Mouse (Mus musculus) liver, embryonic 11.5 days (tissue): Measurements from ENCODE around the gene Prok1. TPM values are rescaled to one million over a fixed set of nuclear protein-coding genes. Genes with fewer than 3 reads are reported as not detected.

ENCODE experiments used
- ATAC-seq: fragments of 200-750 bp; cut with Nextera tagmentation; replicated peaks from 2 replicates; pipeline ENCODE4 v1.8.0; 2017; ENCODE audit warnings: moderate number of reproducible peaks, mild to moderate bottlenecking, moderate TSS enrichment, moderate library complexity; ENCODE audit not compliant: low FRiP score
- DNase-seq: peaks from one replicate; pipeline ENCODE4 v3.0.0-alpha.2; 2017; ENCODE audit warnings: low spot score
- H3K27ac ChIP-seq: fragments of 300-500 bp; sonication (generic); 2 replicates; pipeline ENCODE4 v1.5.1; 2014; ENCODE audit warnings: mild to moderate bottlenecking, low read depth, low read length, control low read depth
- H3K27me3 ChIP-seq: fragments of 300-500 bp; sonication (generic); replicated peaks from 2 replicates; pipeline ENCODE4 v1.6.1; 2014; ENCODE audit warnings: low read length, mixed read lengths; ENCODE audit not compliant: control insufficient read depth, insufficient read depth
- H3K36me3 ChIP-seq: fragments of 300-500 bp; sonication (generic); 2 replicates; pipeline ENCODE4 v1.6.1; 2014; ENCODE audit warnings: mild to moderate bottlenecking, low read length, moderate library complexity, mixed read lengths; ENCODE audit not compliant: control insufficient read depth, insufficient read depth
- H3K4me1 ChIP-seq: fragments of 300-500 bp; sonication (generic); replicated peaks from 2 replicates; pipeline ENCODE4 v1.6.1; 2014; ENCODE audit warnings: low read length, mixed read lengths; ENCODE audit not compliant: control insufficient read depth, insufficient read depth
- H3K4me2 ChIP-seq: fragments of 300-500 bp; sonication (generic); 2 replicates; pipeline ENCODE4 v1.6.1; 2014; ENCODE audit warnings: mild to moderate bottlenecking, control low read depth, moderate library complexity
- H3K4me3 ChIP-seq: fragments of 300-500 bp; sonication (generic); 2 replicates; pipeline ENCODE4 v1.5.1; 2014; ENCODE audit warnings: low read depth, low read length, control low read depth
- H3K9ac ChIP-seq: fragments of 300-500 bp; sonication (generic); 2 replicates; pipeline ENCODE4 v1.6.1; 2014; ENCODE audit warnings: low read depth, low read length, control low read depth
- H3K9me3 ChIP-seq: fragments of 300-500 bp; sonication (generic); 2 replicates; pipeline ENCODE4 v1.6.1; 2016; ENCODE audit warnings: low read length, inconsistent platforms, mixed read lengths; ENCODE audit not compliant: control insufficient read depth
- WGBS: fragments of 180-500 bp; shearing (Covaris S2); extraction: QIAGEN DNeasy Blood & Tissue Kit; methylation state at CpG from one replicate; pipeline ENCODE4 v1.1.7; 2014; 5-methylcytosine and 5-hydroxymethylcytosine counted together
- polyA plus RNA-seq: library from polyadenylated mRNA; unstranded; fragments of >200 nt; fragmentation: Nextera tagmentation; extraction: Ambion mirVana; gene quantifications from 2 replicates; pipeline ENCODE4 v1.2.1, GENCODE M21; 2014

Prok1 gene
- polyA plus RNA-seq, 1 experiment from 2014 or later: not detected

DNA sequence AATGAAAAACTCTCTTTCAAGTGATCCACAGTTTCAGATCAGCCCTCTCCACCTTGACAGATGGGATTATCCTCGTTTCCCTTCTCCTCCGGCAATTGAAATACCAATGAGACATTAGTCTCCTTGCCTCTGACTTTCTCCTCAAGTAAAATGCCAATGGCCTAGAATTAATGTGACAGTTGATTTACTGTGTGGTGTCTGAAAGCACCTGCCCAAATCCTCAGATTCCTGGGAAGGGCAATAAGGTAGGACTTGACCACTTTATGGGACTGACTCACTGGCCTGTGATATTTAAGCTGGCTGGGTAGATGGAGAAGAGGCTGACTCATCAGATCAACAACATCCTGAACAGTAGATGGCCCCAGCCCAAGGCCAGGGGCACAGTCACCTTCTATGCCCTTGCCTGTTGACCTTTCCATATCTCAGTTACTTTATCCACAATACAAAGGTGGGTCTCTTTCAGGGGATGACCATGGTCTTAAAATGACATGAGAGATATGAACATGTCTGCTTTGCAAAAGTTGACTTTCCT is 27.4 kb upstream of the Prok1 start:
- no peaks in the 10 kb centered on the region for H3K9me3 ChIP-seq

DNA sequence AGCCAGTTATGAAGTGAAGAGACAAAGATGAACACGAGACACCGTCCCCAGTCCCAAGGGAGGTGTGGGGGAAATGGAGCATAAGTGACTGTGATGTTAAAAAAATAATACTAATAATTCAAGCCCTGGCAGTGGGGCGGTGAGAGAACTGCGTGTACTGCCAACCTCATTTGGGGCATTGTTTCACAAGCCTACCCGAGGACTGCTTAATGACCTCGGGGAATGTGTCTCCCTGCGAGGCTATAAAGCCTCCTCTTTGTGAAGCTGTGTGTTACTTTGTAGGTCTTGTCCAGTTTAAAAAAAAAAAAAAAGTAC is 22.3 kb upstream of the Prok1 start:
- ATAC-seq: no peak
- WGBS: 69% methylated on average over 7 of the region's 7 CpGs
- H3K4me1 ChIP-seq: no peaks in the 10 kb centered on the region
- H3K4me3 ChIP-seq: no peak overlapping the region
- no peak overlapping the region for H3K27ac ChIP-seq
- DNase-seq: no peak
- no peak overlapping the region for H3K9ac ChIP-seq
- H3K4me2 ChIP-seq: no peak overlapping the region
- H3K36me3 ChIP-seq: no peaks in the 10 kb centered on the region
- H3K9me3 ChIP-seq: no peaks in the 10 kb centered on the region
- H3K27me3 ChIP-seq: no peaks in the 10 kb centered on the region

More for the DNA sequence above, 27.4 kb upstream of the Prok1 start:
- no peak overlapping the region for H3K4me2 ChIP-seq
- H3K4me1 ChIP-seq: no peaks in the 10 kb centered on the region
- H3K4me3 ChIP-seq: no peak overlapping the region
- no peak overlapping the region for H3K9ac ChIP-seq
- no peaks in the 10 kb centered on the region for H3K36me3 ChIP-seq
- H3K27ac ChIP-seq: no peak overlapping the region
- ATAC-seq: no peak
- H3K27me3 ChIP-seq: no peaks in the 10 kb centered on the region
- WGBS: 78% methylated on average over 2 of the region's 2 CpGs
- DNase-seq: no peak

DNA sequence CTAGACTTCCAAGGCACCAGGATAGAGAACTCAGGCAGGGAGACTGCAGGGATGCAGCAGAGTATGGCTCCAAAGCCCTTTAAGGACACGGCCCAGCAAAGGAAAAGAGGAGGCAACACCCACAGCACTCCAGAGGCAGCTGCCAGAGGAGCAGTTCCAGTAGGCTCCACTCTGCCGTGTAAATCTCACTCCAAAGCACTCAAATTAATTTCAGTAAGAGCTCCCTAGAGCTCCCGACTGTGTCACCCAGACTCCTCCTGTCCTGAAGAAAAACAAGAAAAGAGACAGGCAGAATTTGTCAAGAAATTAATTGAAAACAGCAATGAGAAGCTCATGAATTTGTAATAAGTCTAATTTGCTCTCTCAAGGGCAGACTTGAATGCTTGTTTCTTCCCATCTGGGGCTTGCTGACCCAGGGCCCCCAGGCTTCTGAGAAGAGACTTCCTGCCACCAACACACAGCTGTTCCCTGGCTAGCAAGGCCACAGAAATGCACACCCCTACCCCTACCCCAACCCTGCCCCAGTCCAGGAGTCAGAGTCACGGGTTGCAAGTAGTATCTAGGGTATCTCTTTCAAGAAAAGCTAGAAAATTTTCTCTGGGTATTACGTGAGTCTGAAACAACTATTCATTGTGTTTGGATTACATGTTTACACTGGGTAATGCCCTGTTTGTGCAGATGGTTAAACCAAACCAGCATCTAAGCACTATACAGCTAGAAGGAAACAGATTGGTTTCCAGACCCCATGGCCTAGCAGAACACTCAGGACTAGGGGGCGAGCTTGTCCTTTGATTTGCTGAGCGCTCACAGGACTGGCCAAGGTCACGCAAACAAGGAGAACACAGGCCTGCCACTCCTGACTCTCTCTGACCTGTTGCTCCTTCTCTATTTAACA is 21.7 kb upstream of the Prok1 start:
- H3K27ac ChIP-seq: no peak overlapping the region
- H3K4me3 ChIP-seq: no peak overlapping the region
- H3K4me2 ChIP-seq: no peak overlapping the region
- WGBS: 55% methylated on average over 8 of the region's 8 CpGs
- no peak overlapping the region for H3K9ac ChIP-seq
- DNase-seq (no peak), ATAC-seq (no peak)
- H3K27me3 ChIP-seq: no peaks in the 10 kb centered on the region
- H3K4me1 ChIP-seq: no peaks in the 10 kb centered on the region
- no peaks in the 10 kb centered on the region for H3K36me3 ChIP-seq
- H3K9me3 ChIP-seq: no peaks in the 10 kb centered on the region

DNA sequence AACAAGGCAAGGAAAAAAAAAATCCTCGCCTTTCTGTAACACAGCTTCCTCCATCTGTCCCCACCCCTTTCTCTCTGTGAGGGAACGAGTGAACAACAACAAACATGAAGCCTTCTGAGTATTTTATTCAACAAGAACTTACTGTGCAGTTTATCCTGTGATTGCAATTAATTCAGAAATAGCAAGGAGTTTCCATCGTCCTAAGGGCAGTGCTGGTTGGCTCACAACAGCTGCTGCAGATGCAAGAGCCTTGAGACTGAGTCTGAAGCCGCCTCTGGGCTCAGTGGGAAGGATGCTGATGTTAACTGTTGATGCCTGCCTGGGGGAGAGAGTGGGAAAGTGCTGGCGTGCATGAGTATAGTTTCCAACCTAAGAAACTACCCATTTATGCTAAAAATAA is 18.4 kb upstream of the Prok1 start:
- Histone ChIP-seq H3K9me3 (no peaks in the 10 kb centered on the region), H3K36me3 (no peaks in the 10 kb centered on the region), H3K4me1 (no peaks in the 10 kb centered on the region), H3K4me3 (no peak overlapping the region), H3K4me2 (no peak overlapping the region), H3K9ac (no peak overlapping the region), H3K27ac (no peak overlapping the region), H3K27me3 (no peaks in the 10 kb centered on the region)
- DNase-seq (no peak), ATAC-seq (no peak)
- WGBS: 64% methylated on average over 5 of the region's 5 CpGs

DNA sequence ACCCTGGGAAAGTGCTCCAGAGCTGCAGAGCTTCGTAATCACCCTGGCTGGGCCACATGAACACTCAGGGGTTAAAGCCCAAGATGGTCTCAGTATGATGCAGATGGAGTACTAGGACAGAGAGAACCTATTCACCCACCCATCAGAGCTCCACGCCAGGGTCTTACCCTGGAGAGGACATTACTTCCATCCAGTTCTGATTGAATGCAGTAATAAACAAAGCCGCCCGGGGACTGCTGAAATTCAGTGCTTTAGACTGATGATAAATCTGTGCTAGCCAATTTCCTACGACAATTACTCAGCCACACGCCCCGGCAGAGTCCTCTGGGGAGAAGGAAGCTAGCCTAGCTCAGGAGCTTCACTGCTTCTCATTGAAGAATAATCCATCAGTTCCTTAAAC is 17.2 kb upstream of the Prok1 start:
- Histone ChIP-seq H3K4me3 (no peak overlapping the region), H3K9me3 (no peaks in the 10 kb centered on the region), H3K4me2 (no peak overlapping the region), H3K36me3 (no peaks in the 10 kb centered on the region), H3K4me1 (no peaks in the 10 kb centered on the region), H3K27ac (no peak overlapping the region), H3K9ac (no peak overlapping the region), H3K27me3 (no peaks in the 10 kb centered on the region)
- 69% methylated on average over 7 of the region's 7 CpGs for WGBS
- ATAC-seq: no peak
- no peak for DNase-seq

DNA sequence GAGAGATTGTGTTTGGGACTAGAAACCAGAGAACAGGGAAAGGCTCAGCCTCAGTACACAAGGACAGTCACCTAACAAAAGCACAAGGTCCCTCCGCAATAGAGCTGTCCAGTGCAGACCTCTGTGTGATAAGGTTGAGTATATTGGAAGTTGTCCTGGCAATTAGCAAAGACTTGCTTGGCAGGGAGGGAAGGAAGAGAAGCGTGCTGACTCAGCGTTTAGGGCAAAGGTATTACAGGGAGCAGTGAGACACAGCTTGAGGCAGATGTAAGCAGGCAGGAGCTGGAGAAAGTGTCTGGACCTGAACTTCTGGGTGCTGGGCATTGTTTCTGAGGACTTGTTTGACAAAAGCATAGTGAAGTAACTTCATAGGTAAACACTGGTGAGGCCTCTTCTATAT is 16.5 kb upstream of the Prok1 start:
- no peak overlapping the region for H3K4me2 ChIP-seq

DNA sequence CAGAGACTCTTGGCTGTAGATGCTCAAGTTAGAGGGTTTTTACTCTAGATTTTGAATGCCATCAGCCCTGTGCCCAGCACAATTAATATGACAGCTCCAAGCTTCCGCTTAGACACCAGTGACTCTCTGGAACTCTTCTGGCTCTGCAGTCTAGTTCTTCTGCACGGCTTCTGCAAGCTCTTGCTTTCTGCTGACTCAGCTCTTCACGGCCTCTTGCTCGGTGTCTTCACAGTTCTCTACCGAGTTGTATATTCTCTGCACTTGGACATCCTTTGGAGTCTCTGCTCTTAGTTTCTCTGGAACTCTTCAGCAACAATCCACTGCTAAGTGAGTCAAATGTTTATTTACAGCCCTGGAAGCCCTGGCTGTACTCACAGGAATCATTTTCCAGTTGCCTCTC is 14.4 kb upstream of the Prok1 start:
- no peaks in the 10 kb centered on the region; the same call in 1 of the 2 replicates for H3K27me3 ChIP-seq
- no peak overlapping the region for H3K9ac ChIP-seq
- no peak overlapping the region for H3K4me2 ChIP-seq
- 73% methylated on average over 5 of the region's 5 CpGs for WGBS
- no peaks in the 10 kb centered on the region for H3K36me3 ChIP-seq
- H3K27ac ChIP-seq: no peak overlapping the region
- no peak overlapping the region for H3K4me3 ChIP-seq
- ATAC-seq (no peak), DNase-seq (no peak)
- H3K9me3 ChIP-seq: no peaks in the 10 kb centered on the region
- no peaks in the 10 kb centered on the region for H3K4me1 ChIP-seq

More for the DNA sequence above, 16.5 kb upstream of the Prok1 start:
- DNase-seq: no peak
- no peaks in the 10 kb centered on the region for H3K4me1 ChIP-seq
- 75% methylated on average over 3 of the region's 3 CpGs for WGBS
- H3K27ac ChIP-seq: no peak overlapping the region
- H3K9ac ChIP-seq: no peak overlapping the region
- H3K9me3 ChIP-seq: no peaks in the 10 kb centered on the region
- H3K27me3 ChIP-seq: no peaks in the 10 kb centered on the region
- ATAC-seq: no peak
- no peaks in the 10 kb centered on the region for H3K36me3 ChIP-seq
- no peak overlapping the region for H3K4me3 ChIP-seq

DNA sequence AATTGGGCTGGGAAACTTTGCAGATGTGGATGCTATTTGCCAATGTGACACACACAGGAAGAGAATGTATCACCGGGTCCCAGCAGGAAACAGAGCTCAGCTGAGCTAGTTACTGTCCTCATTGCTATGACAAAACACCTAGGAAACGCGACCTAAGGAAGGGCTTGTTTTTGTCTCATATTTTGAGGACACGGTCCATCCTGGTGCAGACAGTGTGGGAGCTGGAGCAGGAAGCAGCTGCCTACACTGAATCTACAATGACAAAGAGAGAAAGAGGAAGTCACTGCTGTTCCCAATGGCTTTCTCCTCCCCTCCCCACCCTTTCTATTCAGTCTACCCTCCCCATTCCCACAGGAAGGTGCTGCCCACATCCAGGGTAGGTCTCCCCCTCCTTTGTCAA is 12.5 kb upstream of the Prok1 start:
- no peak overlapping the region for H3K27ac ChIP-seq
- H3K4me3 ChIP-seq: no peak overlapping the region
- ATAC-seq (no peak), DNase-seq (no peak)
- WGBS: 47% methylated on average over 4 of the region's 4 CpGs
- no peaks in the 10 kb centered on the region for H3K4me1 ChIP-seq
- H3K9ac ChIP-seq: no peak overlapping the region
- H3K36me3 ChIP-seq: no peaks in the 10 kb centered on the region
- H3K27me3 ChIP-seq: no peaks in the 10 kb centered on the region; the same call in 1 of the 2 replicates
- no peak overlapping the region for H3K4me2 ChIP-seq
- H3K9me3 ChIP-seq: no peaks in the 10 kb centered on the region

DNA sequence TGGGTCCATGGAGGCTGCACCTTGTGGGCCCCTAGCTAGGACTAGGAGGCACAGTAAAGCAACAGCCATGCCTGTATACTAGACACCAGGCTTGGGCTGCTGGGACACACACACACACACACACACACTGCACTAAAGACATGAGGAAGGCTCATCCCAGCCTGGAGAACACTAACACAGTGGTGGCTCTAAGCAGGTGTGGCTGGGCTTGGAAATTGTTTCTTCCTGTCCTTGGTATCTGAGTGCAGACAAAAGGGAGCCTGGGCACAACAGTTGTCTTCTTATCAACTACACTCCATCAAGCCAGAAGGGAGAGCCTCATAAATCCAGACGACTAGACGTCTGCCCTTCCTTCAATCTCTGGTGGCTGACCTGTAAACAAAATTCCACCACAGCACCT is 10.8 kb upstream of the Prok1 start:
- no peak overlapping the region for H3K27ac ChIP-seq
- H3K9me3 ChIP-seq: no peaks in the 10 kb centered on the region
- H3K27me3 ChIP-seq: no peaks in the 10 kb centered on the region; the same call in 1 of the 2 replicates
- no peak overlapping the region for H3K4me3 ChIP-seq
- H3K36me3 ChIP-seq: no peaks in the 10 kb centered on the region
- H3K9ac ChIP-seq: no peak overlapping the region
- H3K4me2 ChIP-seq: no peak overlapping the region
- DNase-seq (no peak), ATAC-seq (no peak)
- H3K4me1 ChIP-seq: no peaks in the 10 kb centered on the region
- WGBS: 27% methylated on average over 2 of the region's 2 CpGs
